Mouse (Mus musculus): Measurements from ENCODE around the gene Nucb1.

- TF ChIP-seq CTCF (IDR thresholded peaks at IDR 0.05; ENCODE audit: low read depth) (no peak), EP300 (optimal IDR thresholded peaks at IDR 0.05) (no peak)
Measured at GRCm38 (mm10) chr7:45443526-45444420, 66.4 kb downstream of the Nucb1 start.

All from stomach, postnatal 0 days (tissue).